Mouse (Mus musculus): ENCODE measurements around the gene Mfap1a. TPM values are rescaled to one million over a fixed set of nuclear protein-coding genes. Genes with fewer than 3 reads are reported as not detected.
"Not testable (repeated sequence)": the region's sequence is repeated elsewhere in the genome, so short reads cannot be mapped to it uniquely, and the experiment has no call there.

The Mfap1a gene
- polyA plus RNA-seq, 1 experiment from 2014 or later: 31.4 TPM

DNA sequence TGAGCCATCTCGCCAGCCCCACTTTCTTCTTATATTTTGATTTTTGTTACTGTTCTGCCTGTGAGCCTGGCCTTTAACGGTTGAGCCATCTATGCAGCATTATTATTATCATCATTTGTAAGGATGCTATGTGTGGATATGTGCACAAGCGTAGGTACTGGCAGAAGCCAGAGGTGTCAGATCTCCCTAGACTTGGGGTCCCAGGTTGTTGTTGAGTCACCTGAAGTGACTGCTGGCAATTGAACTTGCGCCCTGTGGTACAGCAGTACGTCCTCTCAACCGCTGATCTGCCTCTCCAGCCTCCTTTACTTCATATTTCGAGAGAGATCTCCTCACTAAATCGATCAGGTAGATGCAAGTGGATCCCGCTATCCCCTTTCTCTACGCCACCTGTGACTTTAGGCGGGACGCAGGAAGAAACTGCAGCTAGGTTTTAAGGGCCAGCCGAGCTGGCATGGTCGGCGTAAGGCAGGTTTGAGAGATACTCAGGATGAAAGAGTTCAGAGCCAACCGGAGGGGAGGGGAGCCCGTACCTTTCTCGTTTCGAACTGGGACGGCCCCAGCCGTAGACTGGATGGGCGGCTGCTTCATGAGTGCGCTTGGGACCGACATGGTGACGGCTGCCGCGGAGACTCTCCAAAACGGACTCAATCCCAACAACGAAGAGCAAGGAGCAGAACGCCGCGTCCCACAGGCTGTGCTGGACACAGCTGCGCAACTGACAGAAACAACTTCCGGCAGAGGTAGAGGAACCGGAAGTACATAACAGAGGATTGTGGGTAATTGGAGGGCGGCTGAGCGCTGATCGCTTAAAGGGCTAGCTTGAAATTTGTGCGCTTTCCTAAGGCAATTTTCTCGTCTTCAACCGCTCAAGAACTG, 32.9 kb downstream of the Mfap1a start, which contains the start of gene Mfap1b:
Gene Mfap1b (minus strand): TSS at position 767 of the 879 bp plus-strand sequence.
- peak within 1 kb of the TSS; percentile 64 for H3K4me3 ChIP-seq
- not testable (repeated sequence) for H3K36me3 ChIP-seq, H3K27me3 ChIP-seq, H3K9me3 ChIP-seq, H3K4me1 ChIP-seq
- H3K9ac ChIP-seq: peak within 1 kb of the TSS; percentile 74
- H3K4me2 ChIP-seq: peak within 1 kb of the TSS; percentile 75
- 5% methylated on average over 41 of the region's 41 CpGs for WGBS
- H3K27ac ChIP-seq: peak within 1 kb of the TSS; percentile 5; the same call in 1 of the 2 replicates
- peak; percentile 84 for ATAC-seq (ENCODE audit: insufficient number of reproducible peaks, insufficient read depth, low FRiP score, low TSS enrichment, low read depth)

DNA sequence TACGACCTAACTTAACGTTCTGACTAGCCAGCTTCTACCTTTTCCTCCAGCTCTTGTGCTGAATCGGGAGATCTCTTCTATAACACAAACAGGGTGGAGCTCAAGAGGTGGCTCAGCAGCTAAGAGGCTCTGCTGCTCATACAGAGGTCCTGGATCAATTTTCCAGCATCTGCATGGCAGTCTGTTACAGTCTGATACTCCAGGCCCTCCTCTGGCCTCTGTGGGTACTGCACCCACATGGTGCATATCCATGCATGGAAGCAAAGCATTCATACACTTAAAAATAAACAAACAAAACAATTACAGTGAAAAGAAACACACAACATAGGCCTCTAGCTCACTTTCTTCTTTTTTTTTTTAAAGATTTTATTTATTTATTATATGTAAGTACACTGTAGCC, 33.7 kb downstream of the Mfap1a start:
- ATAC-seq (ENCODE audit: insufficient number of reproducible peaks, insufficient read depth, low FRiP score, low TSS enrichment, low read depth); H3K4me1 ChIP-seq; H3K27ac ChIP-seq; H3K9me3 ChIP-seq; H3K9ac ChIP-seq; H3K4me3 ChIP-seq; H3K27me3 ChIP-seq: not testable (repeated sequence)
- 91% methylated on average over 3 of the region's 3 CpGs for WGBS
- Histone ChIP-seq H3K4me2 (peak overlapping the region; percentile 75), H3K36me3 (peaks cover 13% of the 10 kb centered on the region; the same call in 1 of the 2 replicates)

DNA sequence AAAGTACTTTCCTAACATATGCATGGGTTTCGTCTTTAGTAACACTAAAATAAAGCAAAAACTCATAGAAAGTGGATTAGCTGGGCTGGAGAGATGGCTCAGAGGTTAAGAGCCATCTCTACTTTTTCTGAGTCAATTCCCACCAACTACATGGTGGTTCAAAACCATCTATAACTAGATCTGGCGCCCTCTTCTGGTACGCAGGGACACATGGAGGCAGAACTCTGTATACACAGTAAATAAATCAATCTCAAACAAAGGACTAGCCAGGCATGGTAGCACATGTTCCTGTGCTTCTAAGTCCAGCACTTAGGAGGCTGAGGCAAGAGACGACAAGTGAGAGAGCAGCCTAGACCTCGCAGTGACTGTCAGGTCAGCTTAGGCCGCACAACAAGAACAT, 37.5 kb downstream of the Mfap1a start:
- not testable (repeated sequence) for ATAC-seq (ENCODE audit: insufficient number of reproducible peaks, insufficient read depth, low FRiP score, low TSS enrichment, low read depth); H3K4me2 ChIP-seq; H3K27me3 ChIP-seq; H3K9me3 ChIP-seq; H3K4me3 ChIP-seq; H3K9ac ChIP-seq; H3K27ac ChIP-seq; H3K4me1 ChIP-seq
- 76% methylated on average over 3 of the region's 6 CpGs for WGBS
- peaks cover 13% of the 10 kb centered on the region; the same call in 1 of the 2 replicates for H3K36me3 ChIP-seq

DNA sequence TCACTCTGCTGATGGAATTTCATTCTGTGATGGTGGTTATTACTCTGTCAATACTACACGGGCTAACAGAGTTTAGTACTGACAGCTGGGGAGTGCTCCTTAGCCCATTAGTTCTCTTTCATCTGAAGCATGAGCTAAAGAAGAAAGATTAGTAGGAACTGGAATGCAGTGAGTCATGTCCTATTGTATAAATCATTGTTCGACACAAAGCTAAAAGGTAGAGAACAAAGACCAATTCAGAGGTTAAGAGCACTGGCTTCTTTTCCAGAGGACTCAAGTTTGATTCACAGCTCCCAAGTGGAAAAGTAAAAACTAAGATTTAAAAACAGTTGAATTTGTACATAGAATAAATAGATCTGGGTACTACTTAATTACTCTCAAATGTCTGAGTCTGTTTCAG, 46.4 kb downstream of the Mfap1a start:
- Histone ChIP-seq H3K36me3 (peaks cover 19% of the 10 kb centered on the region; the same call in 1 of the 2 replicates), H3K9me3 (no peaks in the 10 kb centered on the region), H3K9ac (no peak overlapping the region), H3K27me3 (no peaks in the 10 kb centered on the region), H3K4me2 (no peak overlapping the region), H3K4me1 (peaks cover 11% of the 10 kb centered on the region), H3K4me3 (no peak overlapping the region), H3K27ac (no peak overlapping the region)
- ATAC-seq (ENCODE audit: insufficient number of reproducible peaks, insufficient read depth, low FRiP score, low TSS enrichment, low read depth): no peak
- WGBS: 74% methylated on average over 2 of the region's 2 CpGs

DNA sequence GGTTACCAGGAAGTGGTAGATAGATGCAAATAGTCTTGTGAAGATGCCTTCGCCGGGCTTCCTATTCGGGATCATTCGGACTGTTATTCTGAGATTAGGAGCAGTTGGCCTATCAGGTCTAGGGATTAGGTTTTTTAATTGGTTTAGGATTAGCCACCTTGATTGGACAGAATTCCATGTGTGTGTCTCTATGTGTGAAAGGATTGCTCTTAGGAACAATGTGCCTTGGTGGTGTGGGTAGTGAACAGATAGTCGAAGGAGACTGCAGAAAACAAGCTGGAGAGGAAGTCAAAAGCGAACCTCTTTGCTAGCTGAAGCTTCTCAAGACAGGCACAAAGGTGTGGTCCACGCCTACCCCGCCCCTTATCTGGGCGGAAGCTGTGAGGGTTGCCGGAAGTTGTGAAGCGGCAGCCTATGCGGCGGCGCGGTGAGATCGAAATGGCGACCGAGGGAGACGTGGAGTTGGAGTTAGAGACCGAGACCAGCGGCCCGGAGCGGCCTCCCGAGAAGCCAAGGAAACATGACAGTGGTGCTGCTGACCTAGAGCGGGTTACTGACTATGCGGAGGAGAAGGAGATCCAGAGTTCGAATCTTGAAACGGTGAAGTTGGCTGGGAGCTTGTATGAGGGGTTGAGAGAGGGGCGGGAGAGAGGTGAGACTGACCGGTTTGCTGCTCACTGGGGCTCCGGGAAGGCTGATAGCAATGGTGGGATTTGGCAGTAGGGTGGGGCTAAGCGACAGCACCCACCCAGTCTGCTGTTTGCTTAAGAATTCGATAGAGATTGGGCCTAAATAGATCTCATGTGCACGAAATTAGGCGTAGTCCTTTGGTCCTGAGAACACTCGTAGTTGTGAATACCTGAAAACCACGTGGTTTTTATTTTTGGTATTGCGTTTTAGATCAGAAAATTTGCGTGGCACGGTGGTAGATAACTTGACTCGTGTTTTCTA, 49.5 kb downstream of the Mfap1a start, which contains the start of gene Serinc4:
Gene Serinc4 (minus strand): TSS at position 90 of the 951 bp plus-strand sequence.
- Histone ChIP-seq H3K4me3 (peak within 1 kb of the TSS; percentile 77), H3K27ac (peak within 1 kb of the TSS; percentile 82), H3K27me3 (no peaks in the 10 kb centered on the region), H3K4me2 (peak within 1 kb of the TSS; percentile 69), H3K9me3 (no peaks in the 10 kb centered on the region), H3K9ac (peak within 1 kb of the TSS; percentile 87), H3K4me1 (peaks cover 17% of the 10 kb centered on the region), H3K36me3 (peaks cover 45% of the 10 kb centered on the region)
- WGBS: 5% methylated on average over 41 of the region's 41 CpGs
- peak; percentile 71 for ATAC-seq (ENCODE audit: insufficient number of reproducible peaks, insufficient read depth, low FRiP score, low TSS enrichment, low read depth)

DNA sequence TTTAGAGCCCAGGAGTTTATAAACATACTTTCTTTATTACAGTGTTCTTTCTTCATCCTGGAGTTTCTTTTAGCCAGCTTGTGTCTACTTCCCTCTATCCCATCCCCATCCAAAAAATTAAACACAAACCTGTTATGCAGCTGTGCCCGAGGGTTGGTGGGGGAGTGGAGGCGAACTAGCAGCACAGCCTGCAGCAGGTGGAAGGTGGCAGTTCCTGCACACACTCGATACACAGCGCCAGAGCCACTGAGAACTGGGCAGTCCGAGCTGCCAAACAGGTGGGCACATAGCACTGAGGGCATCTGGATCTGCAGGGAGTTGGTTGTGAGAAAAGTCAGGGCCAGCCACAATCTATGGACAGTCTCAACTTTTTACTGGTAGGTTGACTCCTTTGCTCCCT, 50.9 kb downstream of the Mfap1a start:
- H3K9me3 ChIP-seq: no peaks in the 10 kb centered on the region
- no peak overlapping the region for H3K4me3 ChIP-seq
- peaks cover 26% of the 10 kb centered on the region for H3K4me1 ChIP-seq
- 71% methylated on average over 5 of the region's 5 CpGs for WGBS
- no peak overlapping the region for H3K4me2 ChIP-seq
- H3K36me3 ChIP-seq: peaks cover 50% of the 10 kb centered on the region
- H3K9ac ChIP-seq: no peak overlapping the region
- H3K27ac ChIP-seq: no peak overlapping the region
- ATAC-seq (ENCODE audit: insufficient number of reproducible peaks, insufficient read depth, low FRiP score, low TSS enrichment, low read depth): no peak
- no peaks in the 10 kb centered on the region for H3K27me3 ChIP-seq

DNA sequence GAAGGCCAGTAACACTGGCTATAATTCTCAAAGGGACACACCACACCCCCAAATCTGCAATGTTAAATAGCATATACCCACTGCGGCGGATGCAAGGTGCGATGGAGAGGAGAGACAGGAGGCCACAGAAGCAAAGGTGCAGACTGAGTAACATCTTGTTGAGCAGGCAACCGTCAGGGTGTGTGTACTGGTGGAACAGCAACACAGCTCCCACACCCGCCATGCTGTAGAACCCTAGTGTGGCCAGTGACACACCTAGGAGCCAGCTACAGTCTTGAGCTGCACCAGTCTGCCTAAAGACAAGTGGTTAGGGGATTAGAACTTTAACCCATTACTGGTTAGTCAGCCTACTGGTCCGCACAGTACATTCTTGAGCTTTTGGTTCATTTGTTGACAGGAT, 52.5 kb downstream of the Mfap1a start:
- no peak overlapping the region for H3K4me2 ChIP-seq
- peaks cover 41% of the 10 kb centered on the region for H3K36me3 ChIP-seq
- no peak overlapping the region for H3K9ac ChIP-seq
- no peak overlapping the region for H3K27ac ChIP-seq
- H3K4me1 ChIP-seq: peaks cover 31% of the 10 kb centered on the region
- ATAC-seq (ENCODE audit: insufficient number of reproducible peaks, insufficient read depth, low FRiP score, low TSS enrichment, low read depth): no peak
- no peaks in the 10 kb centered on the region for H3K9me3 ChIP-seq
- H3K4me3 ChIP-seq: no peak overlapping the region
- 87% methylated on average over 6 of the region's 6 CpGs for WGBS
- no peaks in the 10 kb centered on the region for H3K27me3 ChIP-seq

DNA sequence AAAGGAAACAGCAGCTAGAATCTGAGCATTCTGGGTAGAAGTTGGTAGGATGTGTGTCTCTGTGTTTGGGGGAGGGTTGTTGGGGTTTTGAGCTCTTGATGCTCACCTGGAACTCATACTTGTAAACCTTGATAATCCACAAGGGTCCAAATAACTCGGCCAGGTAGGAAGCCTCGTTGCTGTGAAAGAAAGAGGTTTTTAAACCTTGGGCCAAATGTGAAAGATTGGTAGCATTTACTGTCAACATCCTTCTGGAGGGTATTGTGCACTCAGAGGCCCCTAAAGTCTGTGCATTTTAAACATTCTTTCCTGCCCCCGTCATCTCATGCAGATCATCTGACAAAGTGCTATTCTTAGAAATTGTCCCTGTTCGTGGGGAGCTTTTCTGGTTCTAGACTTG, 53.5 kb downstream of the Mfap1a start, which contains the start of gene Hypk:
Gene Hypk (plus strand): TSS at position 301 of the 400 bp plus-strand sequence.
- Histone ChIP-seq H3K27ac (no peak within 1 kb of the TSS), H3K4me1 (peaks cover 31% of the 10 kb centered on the region), H3K9me3 (no peaks in the 10 kb centered on the region), H3K36me3 (peaks cover 34% of the 10 kb centered on the region), H3K4me3 (no peak within 1 kb of the TSS), H3K9ac (no peak within 1 kb of the TSS), H3K27me3 (no peaks in the 10 kb centered on the region), H3K4me2 (no peak within 1 kb of the TSS)
- 76% methylated on average over 4 of the region's 4 CpGs for WGBS
- no peak for ATAC-seq (ENCODE audit: insufficient number of reproducible peaks, insufficient read depth, low FRiP score, low TSS enrichment, low read depth)

DNA sequence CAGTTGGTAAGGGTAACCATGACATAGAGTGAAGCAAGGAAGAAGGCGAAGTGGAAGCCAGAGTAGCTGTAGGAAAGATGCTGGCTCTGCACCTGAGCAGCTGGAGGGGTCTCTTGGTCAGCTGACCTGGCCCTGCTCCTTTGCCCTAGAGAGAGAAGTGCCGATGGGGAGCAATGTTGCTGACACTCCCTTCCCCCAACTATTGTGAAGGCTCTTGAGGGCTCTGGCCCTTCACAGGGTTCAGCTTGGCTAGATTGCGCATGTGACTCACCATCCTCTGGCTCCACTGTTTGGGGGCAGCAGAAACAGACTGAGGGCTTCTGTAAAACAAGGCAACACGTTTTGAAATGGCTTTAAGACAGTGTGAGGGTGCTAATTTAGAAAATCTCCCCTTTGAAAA, 54.1 kb downstream of the Mfap1a start:
- H3K4me3 ChIP-seq: no peak overlapping the region
- no peak overlapping the region for H3K9ac ChIP-seq
- no peak overlapping the region for H3K27ac ChIP-seq
- 89% methylated on average over 4 of the region's 4 CpGs for WGBS
- no peaks in the 10 kb centered on the region for H3K27me3 ChIP-seq
- H3K36me3 ChIP-seq: peaks cover 34% of the 10 kb centered on the region
- H3K4me2 ChIP-seq: no peak overlapping the region
- H3K9me3 ChIP-seq: no peaks in the 10 kb centered on the region
- ATAC-seq (ENCODE audit: insufficient number of reproducible peaks, insufficient read depth, low FRiP score, low TSS enrichment, low read depth): no peak
- H3K4me1 ChIP-seq: peaks cover 32% of the 10 kb centered on the region

DNA sequence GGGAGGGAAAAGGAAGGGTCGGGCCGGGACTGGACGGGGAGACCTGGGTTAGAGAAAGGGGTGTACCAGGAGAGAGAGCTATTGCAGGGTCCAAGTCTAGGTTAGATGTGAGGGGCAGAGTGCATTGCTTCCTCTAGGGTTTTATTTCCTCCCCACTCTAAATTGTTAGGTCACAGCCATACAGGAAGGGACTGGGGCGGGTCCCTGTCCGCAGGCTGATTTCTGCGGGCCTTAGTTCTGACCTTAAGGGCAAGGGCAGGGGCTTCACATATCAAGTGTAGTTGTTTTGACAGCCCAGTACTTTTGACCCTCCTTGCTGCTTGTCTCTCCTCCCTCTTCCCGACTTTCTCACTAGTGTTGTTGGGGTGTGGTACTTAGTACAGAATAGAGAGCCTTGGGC, 56.4 kb downstream of the Mfap1a start:
- H3K27ac ChIP-seq: peak overlapping the region; percentile 97
- H3K4me3 ChIP-seq: peak overlapping the region; percentile 97
- peaks cover 34% of the 10 kb centered on the region for H3K36me3 ChIP-seq
- H3K27me3 ChIP-seq: no peaks in the 10 kb centered on the region
- H3K4me2 ChIP-seq: peak overlapping the region; percentile 87
- under 1% methylated on average over 7 of the region's 7 CpGs for WGBS
- no peaks in the 10 kb centered on the region for H3K9me3 ChIP-seq
- H3K9ac ChIP-seq: peak overlapping the region; percentile 97
- H3K4me1 ChIP-seq: peaks cover 27% of the 10 kb centered on the region
- ATAC-seq (ENCODE audit: insufficient number of reproducible peaks, insufficient read depth, low FRiP score, low TSS enrichment, low read depth): no peak

DNA sequence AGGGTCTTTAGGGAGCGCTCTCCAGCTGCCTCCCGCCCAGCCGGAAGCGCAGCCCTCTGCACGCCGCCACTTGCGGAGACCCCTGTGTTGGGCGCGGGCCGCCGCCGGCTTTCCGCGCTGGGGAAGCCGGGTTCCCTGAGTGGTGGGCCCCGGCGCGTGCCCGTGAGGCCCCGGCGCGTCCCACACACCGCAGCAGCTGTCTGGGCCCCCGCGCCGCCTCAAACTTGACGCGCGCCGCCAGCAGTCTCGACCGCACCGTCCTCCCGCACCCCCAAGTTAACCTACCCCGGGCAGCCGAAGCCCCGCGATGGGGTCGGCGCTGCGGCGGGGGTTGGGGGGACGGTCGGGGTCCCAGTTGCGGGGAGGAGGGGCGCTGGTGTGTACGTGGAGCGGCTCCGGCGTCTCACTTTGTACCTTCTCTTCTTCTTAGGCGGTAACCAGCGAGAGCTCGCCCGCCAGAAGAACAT, 56.9 kb downstream of the Mfap1a start:
- Histone ChIP-seq H3K27ac (peak overlapping the region; percentile 97), H3K27me3 (no peaks in the 10 kb centered on the region), H3K9ac (peak overlapping the region; percentile 97), H3K4me3 (peak overlapping the region; percentile 97), H3K4me1 (peaks cover 27% of the 10 kb centered on the region), H3K4me2 (peak overlapping the region; percentile 87), H3K36me3 (peaks cover 33% of the 10 kb centered on the region), H3K9me3 (no peaks in the 10 kb centered on the region)
- ATAC-seq (ENCODE audit: insufficient number of reproducible peaks, insufficient read depth, low FRiP score, low TSS enrichment, low read depth): peak; percentile 62
- under 1% methylated on average over 54 of the region's 54 CpGs for WGBS

Measured in embryonic facial prominence, embryonic 13.5 days (tissue).